Mouse (Mus musculus): ENCODE measurements at regions not wholly inside any gene's neighbourhood (a gene's known extent, or its start where the extent isn't known, plus 50 kb on each side); places are given as distances from the start of the nearest gene placed in this dataset.

DNA sequence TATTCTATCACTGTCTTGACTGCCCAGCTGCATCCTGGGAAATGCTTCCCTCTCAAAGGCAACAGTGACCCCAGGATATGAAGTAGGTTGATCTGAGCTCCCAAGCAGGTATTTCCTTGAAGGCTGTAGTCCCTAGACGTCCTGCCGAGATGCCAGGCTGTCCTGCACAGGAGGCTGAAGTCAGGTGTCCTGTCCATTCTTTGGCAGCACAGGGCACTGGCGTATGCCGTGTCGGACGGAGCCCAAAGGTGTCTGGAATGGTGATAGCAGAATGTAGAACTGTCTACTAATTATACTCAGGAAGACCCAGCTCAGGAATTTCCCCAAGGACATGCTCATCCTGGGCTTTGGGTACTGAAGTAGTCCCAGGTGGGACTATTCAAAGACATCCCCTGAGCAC is 297.3 kb downstream of the Slc4a3 start:
- no peak overlapping the region for H3K4me2 ChIP-seq (ENCODE audit: low read depth, low read length)
- no peak for ATAC-seq
- no peaks in the 10 kb centered on the region for H3K9me3 ChIP-seq (ENCODE audit: low read length)
- no peak for TF ChIP-seq CTCF (IDR thresholded peaks at IDR 0.05; ENCODE audit: low read depth)
- DNase-seq (ENCODE audit: low spot score): no peak
- no peak overlapping the region for H3K27ac ChIP-seq
- no peak overlapping the region for H3K4me3 ChIP-seq (ENCODE audit: low read length)
- no peaks in the 10 kb centered on the region for H3K27me3 ChIP-seq (ENCODE audit: insufficient read depth, low read length)
- 93% methylated on average over 6 of the region's 6 CpGs for WGBS
- no peak overlapping the region for H3K9ac ChIP-seq (replicated peaks; ENCODE audit: low read length)
- no peaks in the 10 kb centered on the region for H3K4me1 ChIP-seq (ENCODE audit: insufficient read depth, low read length)
- no peaks in the 10 kb centered on the region for H3K36me3 ChIP-seq (ENCODE audit: insufficient read depth, low read length)

- H3K4me3 ChIP-seq (ENCODE audit: low read length): no peak overlapping the region
- H3K9ac ChIP-seq (replicated peaks; ENCODE audit: low read length): no peak overlapping the region
- no peak for TF ChIP-seq CTCF (IDR thresholded peaks at IDR 0.05; ENCODE audit: low read depth)
- WGBS: 56% methylated on average over 10 of the region's 10 CpGs
- no peak overlapping the region for H3K4me2 ChIP-seq (ENCODE audit: low read depth, low read length)
- no peaks in the 10 kb centered on the region for H3K4me1 ChIP-seq (ENCODE audit: insufficient read depth, low read length)
- H3K9me3 ChIP-seq (ENCODE audit: low read length): no peaks in the 10 kb centered on the region
- H3K27ac ChIP-seq: no peak overlapping the region
- ATAC-seq: no peak
- no peaks in the 10 kb centered on the region for H3K27me3 ChIP-seq (ENCODE audit: insufficient read depth, low read length)
- H3K36me3 ChIP-seq (ENCODE audit: insufficient read depth, low read length): no peaks in the 10 kb centered on the region
- no peak for DNase-seq (ENCODE audit: low spot score)
These were observed 298.1 kb downstream of the Slc4a3 start for GRCm38 (mm10) chr1:75844123-75844522.

GRCm38 (mm10) chr1:75844529-75844928 is 298.5 kb downstream of the Slc4a3 start:
- H3K9me3 ChIP-seq (ENCODE audit: low read length): no peaks in the 10 kb centered on the region
- no peak overlapping the region for H3K27ac ChIP-seq
- no peaks in the 10 kb centered on the region for H3K36me3 ChIP-seq (ENCODE audit: insufficient read depth, low read length)
- H3K9ac ChIP-seq (replicated peaks; ENCODE audit: low read length): no peak overlapping the region
- ATAC-seq: no peak
- 42% methylated on average over 4 of the region's 4 CpGs for WGBS
- H3K4me3 ChIP-seq (ENCODE audit: low read length): no peak overlapping the region
- no peak for DNase-seq (ENCODE audit: low spot score)
- no peaks in the 10 kb centered on the region for H3K4me1 ChIP-seq (ENCODE audit: insufficient read depth, low read length)
- TF ChIP-seq CTCF (IDR thresholded peaks at IDR 0.05; ENCODE audit: low read depth): no peak
- no peak overlapping the region for H3K4me2 ChIP-seq (ENCODE audit: low read depth, low read length)
- no peaks in the 10 kb centered on the region for H3K27me3 ChIP-seq (ENCODE audit: insufficient read depth, low read length)

DNA sequence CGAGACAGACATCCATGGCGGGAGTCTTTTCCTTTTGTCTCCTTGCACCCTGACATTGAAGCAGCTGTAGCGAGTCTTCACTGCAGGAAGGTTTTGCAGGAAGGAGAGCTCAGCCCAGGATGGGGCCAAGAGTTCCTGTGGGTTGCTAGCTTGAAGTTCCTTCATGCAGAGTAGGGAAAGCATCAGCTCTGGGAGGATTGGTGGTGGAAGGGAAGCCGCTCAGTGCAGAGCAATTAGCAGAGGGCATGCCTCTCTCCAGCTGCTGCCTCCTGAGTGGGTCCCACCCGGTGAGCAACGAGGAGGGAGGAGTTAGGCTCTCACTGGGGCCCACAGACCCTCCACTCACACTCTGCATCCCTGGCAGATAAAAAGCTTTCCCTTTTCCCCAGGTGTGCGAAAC is 298.9 kb downstream of the Slc4a3 start:
- no peak for ATAC-seq
- H3K27ac ChIP-seq: no peak overlapping the region
- no peaks in the 10 kb centered on the region for H3K4me1 ChIP-seq (ENCODE audit: insufficient read depth, low read length)
- DNase-seq (ENCODE audit: low spot score): no peak
- no peaks in the 10 kb centered on the region for H3K27me3 ChIP-seq (ENCODE audit: insufficient read depth, low read length)
- H3K9me3 ChIP-seq (ENCODE audit: low read length): no peaks in the 10 kb centered on the region
- H3K4me3 ChIP-seq (ENCODE audit: low read length): no peak overlapping the region
- H3K9ac ChIP-seq (replicated peaks; ENCODE audit: low read length): no peak overlapping the region
- H3K4me2 ChIP-seq (ENCODE audit: low read depth, low read length): no peak overlapping the region
- no peak for TF ChIP-seq CTCF (IDR thresholded peaks at IDR 0.05; ENCODE audit: low read depth)
- H3K36me3 ChIP-seq (ENCODE audit: insufficient read depth, low read length): no peaks in the 10 kb centered on the region
- 31% methylated on average over 7 of the region's 7 CpGs for WGBS

- TF ChIP-seq CTCF (IDR thresholded peaks at IDR 0.05; ENCODE audit: low read depth): no peak
- Histone ChIP-seq H3K9ac (replicated peaks; ENCODE audit: low read length) (no peak overlapping the region), H3K27ac (no peak overlapping the region), H3K9me3 (ENCODE audit: low read length) (no peaks in the 10 kb centered on the region), H3K4me1 (ENCODE audit: insufficient read depth, low read length) (no peaks in the 10 kb centered on the region), H3K27me3 (ENCODE audit: insufficient read depth, low read length) (no peaks in the 10 kb centered on the region), H3K36me3 (ENCODE audit: insufficient read depth, low read length) (no peaks in the 10 kb centered on the region), H3K4me3 (ENCODE audit: low read length) (no peak overlapping the region), H3K4me2 (ENCODE audit: low read depth, low read length) (no peak overlapping the region)
- DNase-seq (ENCODE audit: low spot score) (no peak), ATAC-seq (no peak)
- 79% methylated on average over 4 of the region's 4 CpGs for WGBS
These were observed 299.9 kb downstream of the Slc4a3 start for GRCm38 (mm10) chr1:75845771-75846535.

DNA sequence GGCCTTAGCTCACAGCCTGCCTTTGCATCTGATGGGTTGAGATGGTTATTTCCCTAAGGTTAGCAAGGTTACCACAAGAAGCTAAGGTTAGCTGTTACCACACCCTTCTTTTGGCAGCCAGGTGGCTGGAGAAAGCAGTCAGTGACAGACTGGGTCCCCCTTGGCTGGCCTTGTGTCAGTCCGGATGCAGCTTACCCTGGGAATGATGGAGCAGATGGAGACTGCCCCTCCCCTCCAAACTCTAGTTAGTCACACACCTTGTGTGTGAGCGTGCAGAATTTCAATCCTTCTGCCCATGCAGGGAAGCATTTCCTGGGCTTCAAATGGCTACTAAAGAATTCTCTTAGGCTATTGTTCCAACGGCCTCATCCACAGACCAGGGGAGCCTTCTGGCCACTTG is 301.6 kb downstream of the Slc4a3 start:
- no peak for TF ChIP-seq CTCF (IDR thresholded peaks at IDR 0.05; ENCODE audit: low read depth)
- WGBS: 44% methylated on average over 3 of the region's 3 CpGs
- H3K9me3 ChIP-seq (ENCODE audit: low read length): no peaks in the 10 kb centered on the region
- H3K4me1 ChIP-seq (ENCODE audit: insufficient read depth, low read length): no peaks in the 10 kb centered on the region
- H3K4me3 ChIP-seq (ENCODE audit: low read length): no peak overlapping the region
- H3K36me3 ChIP-seq (ENCODE audit: insufficient read depth, low read length): no peaks in the 10 kb centered on the region
- DNase-seq (ENCODE audit: low spot score) (no peak), ATAC-seq (no peak)
- H3K4me2 ChIP-seq (ENCODE audit: low read depth, low read length): no peak overlapping the region
- no peak overlapping the region for H3K27ac ChIP-seq
- H3K9ac ChIP-seq (replicated peaks; ENCODE audit: low read length): no peak overlapping the region
- H3K27me3 ChIP-seq (ENCODE audit: insufficient read depth, low read length): no peaks in the 10 kb centered on the region

DNA sequence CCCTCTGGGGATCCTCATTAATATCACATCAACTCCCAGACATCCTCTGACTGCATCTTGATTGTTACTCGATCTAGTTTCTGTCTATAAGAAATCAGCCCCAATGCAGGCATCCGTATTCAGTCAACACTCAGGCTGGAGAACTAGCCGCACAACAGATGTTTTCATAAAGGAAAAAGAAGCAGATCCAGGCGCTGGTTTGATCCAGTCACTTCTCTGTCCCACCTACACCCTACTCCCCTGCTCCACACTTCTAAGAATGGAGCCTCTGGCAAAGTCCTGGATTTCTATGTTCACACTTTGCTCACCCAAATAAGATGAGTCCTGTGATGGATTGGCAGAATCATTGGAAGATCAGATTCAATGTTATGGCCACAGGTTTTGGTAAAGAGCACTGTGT is 302.4 kb downstream of the Slc4a3 start:
- Histone ChIP-seq H3K9ac (replicated peaks; ENCODE audit: low read length) (no peak overlapping the region), H3K27ac (no peak overlapping the region), H3K27me3 (ENCODE audit: insufficient read depth, low read length) (no peaks in the 10 kb centered on the region), H3K9me3 (ENCODE audit: low read length) (no peaks in the 10 kb centered on the region), H3K4me3 (ENCODE audit: low read length) (no peak overlapping the region), H3K36me3 (ENCODE audit: insufficient read depth, low read length) (no peaks in the 10 kb centered on the region), H3K4me1 (ENCODE audit: insufficient read depth, low read length) (no peaks in the 10 kb centered on the region), H3K4me2 (ENCODE audit: low read depth, low read length) (no peak overlapping the region)
- no peak for TF ChIP-seq CTCF (IDR thresholded peaks at IDR 0.05; ENCODE audit: low read depth)
- 79% methylated on average over 4 of the region's 4 CpGs for WGBS
- ATAC-seq: no peak
- DNase-seq (ENCODE audit: low spot score): no peak
